Mouse (Mus musculus): ENCODE results near the gene Mpped1.

Gene Mpped1

DNA sequence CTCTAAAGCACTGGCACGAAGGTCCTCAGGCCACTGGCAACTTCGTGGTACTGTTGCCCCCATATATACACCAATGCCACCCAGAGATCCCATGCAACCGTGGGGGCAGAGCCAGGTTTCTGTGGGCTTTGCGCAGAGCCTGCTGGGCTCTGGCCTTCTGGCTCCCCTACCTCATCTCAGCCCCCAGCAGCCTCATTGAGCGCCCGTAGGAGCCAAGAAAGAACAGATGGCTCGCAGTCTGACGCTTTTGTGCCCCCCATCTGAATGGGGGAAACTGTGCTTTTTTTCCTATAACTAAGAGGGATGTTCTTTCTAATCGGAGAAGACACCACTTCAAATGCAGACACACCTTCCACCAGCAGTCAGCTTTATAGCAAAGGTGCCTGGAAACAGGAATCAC, 105.0 kb downstream of the Mpped1 start:
- in situ Hi-C loops (cut with MboI): no loop called here

DNA sequence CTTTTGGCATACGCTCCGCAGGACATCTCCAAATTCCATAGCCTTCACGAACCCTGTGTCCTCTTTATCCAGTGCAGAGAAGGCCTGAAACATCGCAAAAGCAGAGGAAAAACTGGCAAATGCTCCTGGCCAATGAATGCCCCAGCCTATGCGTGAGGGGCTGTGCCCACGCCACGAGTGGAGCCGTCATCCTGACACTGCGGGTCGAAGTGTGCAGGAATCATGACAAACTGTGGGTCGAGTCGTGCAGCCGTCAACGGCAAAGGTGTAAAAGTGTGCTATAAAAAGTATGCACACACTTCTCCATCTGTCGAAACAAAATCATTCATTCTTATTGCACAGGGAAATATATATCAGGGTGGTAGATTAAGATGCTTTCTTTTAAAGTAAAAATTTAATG, 113.6 kb downstream of the Mpped1 start:
- in situ Hi-C loops (cut with MboI): no loop called here

GRCm38 (mm10) chr15:83894261-83894660, 115.0 kb downstream of the Mpped1 start:
- in situ Hi-C loops (cut with MboI): no loop called here

GRCm38 (mm10) chr15:83896011-83896410, 116.7 kb downstream of the Mpped1 start:
- in situ Hi-C loops (cut with MboI): no loop called here

GRCm38 (mm10) chr15:83897286-83897685, 118.0 kb downstream of the Mpped1 start:
- in situ Hi-C loops (cut with MboI): no loop called here

- in situ Hi-C loops (cut with MboI): no loop called here
These were observed 127.2 kb downstream of the Mpped1 start for GRCm38 (mm10) chr15:83906472-83906871.

Measured in mature B cell (primary cell).